Mouse (Mus musculus) heart, adult 2 months (tissue): Measurements from ENCODE around the gene Acad11.

Experiments
- CTCF ChIP-seq: fragments of 200-600 bp; IDR thresholded peaks from 2 replicates; pipeline ENCODE4 v1.8.1; 2022; ENCODE audit warnings: antibody characterized with exemption, mild to moderate bottlenecking, moderate library complexity
- POLR2A ChIP-seq: fragments of 200-500 bp; IDR thresholded peaks from 2 replicates; pipeline ENCODE4 v1.6.1; 2011; ENCODE audit warnings: mild to moderate bottlenecking, low read depth, low read length, control low read depth; ENCODE audit not compliant: insufficient read depth

GRCm38 (mm10) chr9:104043676-104044075 is 19.5 kb upstream of the Acad11 start:
- TF ChIP-seq CTCF (no peak), POLR2A (no peak)
